Mouse (Mus musculus) kidney, embryonic 14.5 days (tissue): Measurements from ENCODE around the gene Znrf3. TPM values are rescaled to one million over a fixed set of nuclear protein-coding genes. Genes with fewer than 3 reads are reported as not detected.
A peak's percentile ranks its signal among the peaks of the same experiment; 100 is the strongest.

Experiments used
- ATAC-seq: fragments of 200-750 bp; cut with Nextera tagmentation; 2 replicates; pipeline ENCODE4 v1.8.0; 2017; ENCODE audit warnings: moderate number of reproducible peaks, mild to moderate bottlenecking, moderate TSS enrichment, moderate library complexity; ENCODE audit not compliant: low FRiP score, low TSS enrichment
- H3K27ac ChIP-seq: fragments of 300-500 bp; sonication (generic); 2 replicates; pipeline ENCODE4 v1.5.1; 2014; ENCODE audit warnings: low read depth, mild to moderate bottlenecking, low read length, moderate library complexity, mixed read lengths
- H3K27me3 ChIP-seq: fragments of 300-500 bp; sonication (generic); 2 replicates; pipeline ENCODE4 v1.6.1; 2014; ENCODE audit warnings: mild to moderate bottlenecking, low read length; ENCODE audit not compliant: control insufficient read depth, insufficient read depth
- H3K36me3 ChIP-seq: fragments of 300-500 bp; sonication (generic); 2 replicates; pipeline ENCODE4 v1.6.1; 2014; ENCODE audit warnings: low read length, mixed read lengths; ENCODE audit not compliant: control insufficient read depth, insufficient read depth
- H3K4me1 ChIP-seq: fragments of 300-500 bp; sonication (generic); 2 replicates; pipeline ENCODE4 v1.6.1; 2014; ENCODE audit warnings: low read length, mixed read lengths; ENCODE audit not compliant: control insufficient read depth, insufficient read depth
- H3K4me2 ChIP-seq: fragments of 300-500 bp; sonication (generic); replicated peaks from 2 replicates; pipeline ENCODE4 v1.6.1; 2014; ENCODE audit warnings: low read depth, mild to moderate bottlenecking, low read length
- H3K4me3 ChIP-seq: fragments of 300-500 bp; sonication (generic); 2 replicates; pipeline ENCODE4 v1.5.1; 2014; ENCODE audit warnings: mild to moderate bottlenecking, low read length
- H3K9ac ChIP-seq: fragments of 300-500 bp; sonication (generic); 2 replicates; pipeline ENCODE4 v1.6.1; 2014; ENCODE audit warnings: low read depth, mild to moderate bottlenecking, low read length, moderate library complexity
- H3K9me3 ChIP-seq: fragments of 300-500 bp; sonication (generic); 2 replicates; pipeline ENCODE4 v1.6.1; 2016; ENCODE audit warnings: low read length; ENCODE audit not compliant: control insufficient read depth
- WGBS: fragments of 180-500 bp; shearing (Covaris S2); extraction: QIAGEN DNeasy Blood & Tissue Kit; methylation state at CpG from one replicate; pipeline ENCODE4 v1.1.7; 2014; 5-methylcytosine and 5-hydroxymethylcytosine counted together
- polyA plus RNA-seq: library from polyadenylated mRNA; unstranded; fragments of >200 nt; fragmentation: Nextera tagmentation; extraction: Ambion mirVana; gene quantifications from 2 replicates; pipeline ENCODE4 v1.2.1, GENCODE M21; 2014

Gene Znrf3
- polyA plus RNA-seq, 1 experiment from 2014 or later, result 20.6 TPM

DNA sequence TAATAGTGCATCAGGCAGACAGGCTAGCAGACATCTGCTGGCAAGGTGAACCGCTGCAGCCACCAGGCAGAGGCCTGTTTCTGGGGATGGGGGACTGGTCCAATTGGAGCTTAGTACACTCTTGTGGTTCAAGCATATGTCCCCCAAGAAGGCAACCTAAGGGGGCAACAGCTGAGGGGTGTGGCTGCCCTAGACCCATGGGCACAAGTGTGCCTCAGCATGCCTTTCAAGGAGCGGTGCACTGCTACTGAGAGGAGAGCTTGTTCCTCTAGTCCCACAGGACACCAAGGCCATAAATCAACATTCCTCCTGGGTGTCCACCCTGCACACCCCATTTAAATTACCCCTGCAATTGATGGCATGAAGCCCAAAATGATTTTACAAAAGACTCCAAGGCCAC lies 166.2 kb downstream of the Znrf3 start:
- Histone ChIP-seq H3K4me2 (no peak overlapping the region), H3K4me1 (no peaks in the 10 kb centered on the region), H3K9me3 (no peaks in the 10 kb centered on the region), H3K27ac (no peak overlapping the region), H3K27me3 (no peaks in the 10 kb centered on the region), H3K4me3 (no peak overlapping the region), H3K9ac (no peak overlapping the region), H3K36me3 (peaks cover 39% of the 10 kb centered on the region)
- WGBS, result 76% methylated on average over 2 of the region's 2 CpGs
- 0 out of 2 replicates have a peak, but pooled peaks have one; percentile 35 for ATAC-seq

- H3K27me3 ChIP-seq, result no peaks in the 10 kb centered on the region
- no peak overlapping the region for H3K27ac ChIP-seq
- H3K4me2 ChIP-seq, result no peak overlapping the region
- 88% methylated on average over 5 of the region's 5 CpGs for whole genome bisulfite sequencing
- H3K9me3 ChIP-seq, result no peaks in the 10 kb centered on the region
- H3K4me1 ChIP-seq, result no peaks in the 10 kb centered on the region
- peaks cover 29% of the 10 kb centered on the region for H3K36me3 ChIP-seq
- no peak overlapping the region for H3K9ac ChIP-seq
- ATAC-seq, result no peak
- H3K4me3 ChIP-seq, result no peak overlapping the region
These were observed 167.2 kb downstream of the Znrf3 start for GRCm38 (mm10) chr11:5277307-5277971.

GRCm38 (mm10) chr11:5275216-5275615 lies 169.4 kb downstream of the Znrf3 start:
- H3K4me3 ChIP-seq, result no peak overlapping the region
- no peak overlapping the region for H3K4me2 ChIP-seq
- peaks cover 8% of the 10 kb centered on the region for H3K4me1 ChIP-seq
- 76% methylated on average over 4 of the region's 4 CpGs for WGBS
- peaks cover 7% of the 10 kb centered on the region; the same call in 1 of the 2 replicates for H3K36me3 ChIP-seq
- no peak overlapping the region for H3K9ac ChIP-seq
- no peaks in the 10 kb centered on the region for H3K27me3 ChIP-seq
- H3K9me3 ChIP-seq, result no peaks in the 10 kb centered on the region
- no peak overlapping the region for H3K27ac ChIP-seq
- no peak for ATAC-seq

- Histone ChIP-seq H3K4me3 (no peak overlapping the region), H3K4me2 (no peak overlapping the region), H3K36me3 (no peaks in the 10 kb centered on the region; the same call in 1 of the 2 replicates), H3K9ac (no peak overlapping the region), H3K9me3 (no peaks in the 10 kb centered on the region), H3K27me3 (no peaks in the 10 kb centered on the region), H3K4me1 (peaks cover 8% of the 10 kb centered on the region), H3K27ac (no peak overlapping the region)
- 79% methylated on average over 9 of the region's 9 CpGs for WGBS
- ATAC-seq, result no peak
These were observed 172.0 kb downstream of the Znrf3 start for GRCm38 (mm10) chr11:5272536-5273234.

DNA sequence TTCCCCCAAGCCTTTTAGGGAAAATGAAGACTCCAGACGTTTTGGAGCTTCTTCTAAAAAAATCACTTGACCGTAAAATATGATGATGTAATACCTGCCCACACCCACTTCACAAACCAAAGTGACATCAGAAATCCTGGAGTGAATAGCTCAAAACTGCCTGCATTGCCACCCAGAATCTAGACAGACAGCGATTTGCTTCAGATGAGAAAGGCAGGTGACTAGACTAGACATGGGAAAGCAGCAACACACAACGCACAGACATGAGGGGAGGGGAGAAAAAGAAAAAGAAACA lies 172.6 kb downstream of the Znrf3 start:
- H3K36me3 ChIP-seq, result no peaks in the 10 kb centered on the region; the same call in 1 of the 2 replicates
- 72% methylated on average over 4 of the region's 4 CpGs for whole genome bisulfite sequencing
- H3K4me1 ChIP-seq, result peaks cover 8% of the 10 kb centered on the region
- no peak overlapping the region for H3K4me2 ChIP-seq
- H3K9ac ChIP-seq, result no peak overlapping the region
- no peaks in the 10 kb centered on the region for H3K9me3 ChIP-seq
- H3K27ac ChIP-seq, result no peak overlapping the region; the same call in 1 of the 2 replicates
- H3K4me3 ChIP-seq, result no peak overlapping the region
- ATAC-seq, result no peak
- no peaks in the 10 kb centered on the region for H3K27me3 ChIP-seq

DNA sequence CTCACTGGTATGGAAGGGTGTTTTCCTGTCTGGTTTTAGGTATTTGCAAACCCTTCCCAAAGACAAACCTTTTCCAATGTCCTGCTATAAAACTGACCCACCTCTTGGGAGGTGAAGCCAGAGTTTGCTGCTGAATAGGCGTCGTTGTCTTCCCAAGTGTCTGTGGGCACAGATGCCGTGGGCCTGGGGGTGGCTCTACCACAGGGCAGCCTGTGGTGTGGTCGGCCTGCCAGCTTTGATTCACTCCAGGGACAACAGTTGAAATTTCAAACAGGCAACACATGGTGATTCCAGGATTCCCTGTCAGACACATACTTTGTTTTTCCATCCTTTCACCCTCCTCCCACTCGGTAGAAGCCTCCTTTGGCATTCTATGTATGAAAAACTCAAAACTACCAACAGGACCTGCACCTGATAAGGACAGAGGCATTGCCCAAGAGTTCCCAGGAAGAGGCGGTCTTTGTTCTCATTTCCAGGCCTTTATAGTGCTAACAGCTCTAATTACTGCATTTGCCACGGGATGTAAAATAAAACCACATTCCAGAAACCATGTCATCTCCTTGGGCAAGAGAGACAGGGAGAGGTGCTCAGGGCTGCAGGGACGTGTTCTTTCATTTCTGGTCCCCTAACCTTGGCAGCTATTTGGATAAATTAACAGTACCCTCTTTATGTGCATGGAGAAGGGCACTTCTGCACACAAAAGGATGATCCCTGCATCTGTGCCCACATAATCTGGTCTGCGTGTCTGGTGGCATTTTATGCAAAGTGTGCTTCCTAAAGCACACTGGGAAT lies 173.2 kb downstream of the Znrf3 start:
- no peak overlapping the region; the same call in 1 of the 2 replicates for H3K27ac ChIP-seq
- no peaks in the 10 kb centered on the region for H3K9me3 ChIP-seq
- H3K4me3 ChIP-seq, result no peak overlapping the region
- peaks cover 8% of the 10 kb centered on the region for H3K4me1 ChIP-seq
- 41% methylated on average over 9 of the region's 9 CpGs for WGBS
- no peaks in the 10 kb centered on the region for H3K27me3 ChIP-seq
- peak; percentile 41; the same call in 1 of the 2 replicates for ATAC-seq
- no peak overlapping the region for H3K9ac ChIP-seq
- no peak overlapping the region for H3K4me2 ChIP-seq
- no peaks in the 10 kb centered on the region; the same call in 1 of the 2 replicates for H3K36me3 ChIP-seq

GRCm38 (mm10) chr11:5269846-5270461 lies 174.7 kb downstream of the Znrf3 start:
- WGBS, result 92% methylated on average over 8 of the region's 8 CpGs
- ATAC-seq, result no peak

GRCm38 (mm10) chr11:5265764-5266163 lies 178.9 kb downstream of the Znrf3 start:
- H3K9me3 ChIP-seq, result no peaks in the 10 kb centered on the region
- H3K4me3 ChIP-seq, result no peak overlapping the region
- no peaks in the 10 kb centered on the region for H3K36me3 ChIP-seq
- H3K4me2 ChIP-seq, result no peak overlapping the region
- 76% methylated on average over 8 of the region's 8 CpGs for WGBS
- 0 out of 2 replicates have a peak, but pooled peaks cover 4% of the 10 kb centered on the region for H3K4me1 ChIP-seq
- H3K27ac ChIP-seq, result no peak overlapping the region
- H3K9ac ChIP-seq, result no peak overlapping the region
- ATAC-seq, result no peak
- no peaks in the 10 kb centered on the region for H3K27me3 ChIP-seq

More at GRCm38 (mm10) chr11:5269846-5270461, 174.7 kb downstream of the Znrf3 start:
- Histone ChIP-seq H3K36me3 (no peaks in the 10 kb centered on the region; the same call in 1 of the 2 replicates), H3K4me1 (peaks cover 8% of the 10 kb centered on the region), H3K27me3 (no peaks in the 10 kb centered on the region), H3K9me3 (no peaks in the 10 kb centered on the region), H3K4me2 (no peak overlapping the region), H3K4me3 (no peak overlapping the region), H3K27ac (no peak overlapping the region), H3K9ac (no peak overlapping the region)
